Mouse (Mus musculus) stomach, postnatal 0 days (tissue): ENCODE measurements around the gene Tada2a. TPM values are rescaled to one million over a fixed set of nuclear protein-coding genes. Genes with fewer than 3 reads are reported as not detected.

Experiments
- ATAC-seq: fragments of 200-750 bp; cut with Nextera tagmentation; 2 replicates; pipeline ENCODE4 v1.8.0; 2017; ENCODE audit not compliant: low FRiP score, low TSS enrichment
- DNase-seq: peaks from one replicate; pipeline ENCODE4 v3.0.0-alpha.2; 2016; ENCODE audit warnings: low spot score
- H3K27ac ChIP-seq: fragments of 300-500 bp; sonication (generic); replicated peaks from 2 replicates; pipeline ENCODE4 v1.5.1; 2014; ENCODE audit warnings: mild to moderate bottlenecking, control low read depth
- H3K27me3 ChIP-seq: fragments of 300-500 bp; sonication (generic); 2 replicates; pipeline ENCODE4 v1.6.1; 2014; ENCODE audit warnings: low read length; ENCODE audit not compliant: control insufficient read depth, insufficient read depth
- H3K36me3 ChIP-seq: fragments of 300-500 bp; sonication (generic); 2 replicates; pipeline ENCODE4 v1.6.1; 2014; ENCODE audit warnings: low read length, mixed read lengths; ENCODE audit not compliant: control insufficient read depth, insufficient read depth
- H3K4me1 ChIP-seq: fragments of 300-500 bp; sonication (generic); replicated peaks from 2 replicates; pipeline ENCODE4 v1.6.1; 2014; ENCODE audit warnings: antibody characterized with exemption; ENCODE audit not compliant: control insufficient read depth, insufficient read depth
- H3K4me2 ChIP-seq: fragments of 300-500 bp; sonication (generic); replicated peaks from 2 replicates; pipeline ENCODE4 v1.6.1; 2014; ENCODE audit warnings: low read depth, mild to moderate bottlenecking, control low read depth, moderate library complexity
- H3K4me3 ChIP-seq: fragments of 300-500 bp; sonication (generic); 2 replicates; pipeline ENCODE4 v1.5.1; 2014; ENCODE audit warnings: low read depth, low read length, control low read depth
- H3K9ac ChIP-seq: fragments of 300-500 bp; sonication (generic); 2 replicates; pipeline ENCODE4 v1.6.1; 2014; ENCODE audit warnings: mild to moderate bottlenecking, low read length, control low read depth, mixed read lengths
- H3K9me3 ChIP-seq: fragments of 300-500 bp; sonication (generic); 2 replicates; pipeline ENCODE4 v1.6.1; 2016; ENCODE audit warnings: low read length; ENCODE audit not compliant: control insufficient read depth
- CTCF ChIP-seq: IDR thresholded peaks from 2 replicates; pipeline ENCODE4 v1.5.1; 2016; ENCODE audit warnings: antibody characterized with exemption, low read depth, mild to moderate bottlenecking, moderate library complexity
- EP300 ChIP-seq: optimal IDR thresholded peaks from 2 replicates; pipeline ENCODE3; 2016; ENCODE audit warnings: antibody characterized with exemption
- WGBS: fragments of 180-500 bp; shearing (Covaris S2); extraction: QIAGEN DNeasy Blood & Tissue Kit; methylation state at CpG from one replicate; pipeline ENCODE4 v1.1.7; 2014; 5-methylcytosine and 5-hydroxymethylcytosine counted together
- polyA plus RNA-seq: library from polyadenylated mRNA; unstranded; fragments of >200 nt; fragmentation: Nextera tagmentation; extraction: Ambion mirVana; gene quantifications from 2 replicates; pipeline ENCODE4 v1.2.1, GENCODE M21; 2015

Tada2a gene
- polyA plus RNA-seq, 1 experiment from 2014 or later = 13.2 TPM

DNA sequence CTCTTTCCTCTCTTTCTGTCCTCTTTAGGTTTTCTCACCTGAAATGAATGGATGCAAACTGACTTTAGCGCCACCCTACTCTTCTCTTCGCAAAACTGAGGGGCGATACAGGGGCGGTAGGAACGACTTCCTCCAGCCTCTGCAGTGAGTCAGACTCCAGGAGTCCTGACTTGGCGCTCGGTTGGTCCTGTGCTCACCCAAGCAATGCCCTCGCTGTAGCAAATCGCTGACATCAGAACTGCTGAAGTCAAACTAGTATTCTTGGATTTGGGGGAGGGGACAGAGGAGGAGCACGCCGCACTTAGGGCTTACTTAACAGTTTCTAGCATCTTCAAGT lies 60.4 kb downstream of the Tada2a start, which contains the start of gene Dusp14:
Gene Dusp14, minus strand, starts transcription at position 228 of the 337 bp plus-strand sequence.
- Histone ChIP-seq H3K36me3 (no peaks in the 10 kb centered on the region), H3K27ac (peak within 1 kb of the TSS; percentile 82), H3K9me3 (no peaks in the 10 kb centered on the region), H3K4me2 (peak within 1 kb of the TSS; percentile 83), H3K9ac (peak within 1 kb of the TSS; percentile 79), H3K4me1 (0 out of 2 replicates have a peak, but pooled peaks cover 4% of the 10 kb centered on the region), H3K27me3 (no peaks in the 10 kb centered on the region), H3K4me3 (peak within 1 kb of the TSS; percentile 70)
- WGBS = 24% methylated on average over 11 of the region's 11 CpGs
- DNase-seq (no peak), ATAC-seq (peak; percentile 56; the same call in 1 of the 2 replicates)
- TF ChIP-seq CTCF (no peak), EP300 (no peak)

DNA sequence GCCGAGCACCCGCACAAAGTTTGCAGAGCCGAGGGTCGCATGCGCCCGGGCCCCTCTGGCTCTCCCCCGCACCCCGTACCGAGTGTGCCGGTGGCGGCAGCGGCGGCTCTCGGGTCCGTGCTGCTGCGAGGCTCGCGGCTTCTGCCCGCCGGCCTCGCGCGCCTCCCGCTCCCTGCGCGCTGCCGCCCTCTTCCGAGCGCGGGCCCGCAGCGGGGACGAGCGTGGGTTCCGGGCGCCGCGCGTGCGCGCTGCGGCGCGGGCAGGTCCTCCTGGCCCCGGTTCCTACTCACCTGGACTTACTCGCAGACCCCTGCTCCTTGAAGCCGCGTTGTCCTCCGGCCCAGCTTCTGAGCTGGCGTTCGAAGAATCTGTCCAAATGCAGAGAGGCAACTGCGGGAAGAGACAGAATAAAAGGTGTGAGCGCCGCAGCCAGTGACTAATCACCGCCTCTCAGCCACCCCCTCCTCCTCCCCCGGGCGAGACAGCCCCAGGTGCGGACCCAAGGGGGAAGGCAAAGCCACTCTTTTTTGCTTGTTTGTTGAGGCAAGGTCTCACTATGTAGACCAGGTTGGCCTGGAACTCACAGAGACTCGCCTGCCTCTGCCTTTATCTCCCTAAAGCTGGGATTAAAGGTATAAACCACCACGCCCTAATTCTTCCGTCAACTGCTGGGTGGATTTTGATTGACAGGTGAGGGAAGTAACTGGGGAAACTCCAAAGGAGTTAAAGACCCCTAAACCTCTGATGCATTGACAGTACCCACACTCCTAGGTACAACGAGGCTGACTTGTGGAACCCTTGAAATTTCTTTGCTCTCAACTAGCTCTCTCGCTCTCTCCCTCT lies 61.0 kb downstream of the Tada2a start:
- H3K27ac ChIP-seq = peak overlapping the region; percentile 82
- H3K4me2 ChIP-seq = peak overlapping the region; percentile 83
- peak overlapping the region; percentile 70 for H3K4me3 ChIP-seq
- H3K9ac ChIP-seq = peak overlapping the region; percentile 79
- DNase-seq = peak; percentile 74
- ATAC-seq = peak; percentile 42
- WGBS = 4% methylated on average over 40 of the region's 63 CpGs
- 0 out of 2 replicates have a peak, but pooled peaks cover under 1% of the 10 kb centered on the region for H3K4me1 ChIP-seq
- H3K36me3 ChIP-seq = no peaks in the 10 kb centered on the region
- no peaks in the 10 kb centered on the region for H3K9me3 ChIP-seq
- TF ChIP-seq CTCF (no peak; the same call in 1 of the 2 replicates), EP300 (no peak)
- H3K27me3 ChIP-seq = no peaks in the 10 kb centered on the region

DNA sequence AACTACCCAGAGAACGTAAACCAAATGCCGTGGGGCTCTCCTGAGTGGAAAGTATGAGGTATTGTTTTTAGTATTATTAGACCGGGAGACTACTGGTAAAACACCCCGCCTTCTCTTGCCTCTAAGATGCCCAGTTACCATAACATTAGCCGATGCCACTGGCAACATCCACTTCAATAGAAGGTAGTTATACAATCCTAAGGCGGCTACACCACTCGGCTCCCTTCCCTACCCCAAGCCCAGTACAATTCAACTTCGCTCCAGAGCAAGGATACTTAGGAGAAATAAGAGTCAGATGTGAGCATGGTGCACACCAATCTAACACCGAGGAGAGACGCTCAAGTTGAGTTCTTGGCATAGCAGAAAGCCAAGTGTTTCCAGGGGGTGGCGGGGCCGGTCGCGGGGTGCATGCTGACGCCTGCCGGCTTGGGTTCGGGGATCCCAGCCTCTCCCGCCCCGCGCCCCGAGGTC lies 61.6 kb downstream of the Tada2a start:
- Histone ChIP-seq H3K4me1 (no peaks in the 10 kb centered on the region), H3K9me3 (no peaks in the 10 kb centered on the region), H3K36me3 (no peaks in the 10 kb centered on the region), H3K27ac (peak overlapping the region; percentile 82), H3K4me2 (peak overlapping the region; percentile 83), H3K9ac (peak overlapping the region; percentile 79), H3K27me3 (no peaks in the 10 kb centered on the region), H3K4me3 (peak overlapping the region; percentile 70)
- WGBS = 3% methylated on average over 21 of the region's 21 CpGs
- TF ChIP-seq CTCF = no peak
- TF ChIP-seq EP300 = no peak
- no peak for DNase-seq
- ATAC-seq = 0 out of 2 replicates have a peak, but pooled peaks have one; percentile 12

DNA sequence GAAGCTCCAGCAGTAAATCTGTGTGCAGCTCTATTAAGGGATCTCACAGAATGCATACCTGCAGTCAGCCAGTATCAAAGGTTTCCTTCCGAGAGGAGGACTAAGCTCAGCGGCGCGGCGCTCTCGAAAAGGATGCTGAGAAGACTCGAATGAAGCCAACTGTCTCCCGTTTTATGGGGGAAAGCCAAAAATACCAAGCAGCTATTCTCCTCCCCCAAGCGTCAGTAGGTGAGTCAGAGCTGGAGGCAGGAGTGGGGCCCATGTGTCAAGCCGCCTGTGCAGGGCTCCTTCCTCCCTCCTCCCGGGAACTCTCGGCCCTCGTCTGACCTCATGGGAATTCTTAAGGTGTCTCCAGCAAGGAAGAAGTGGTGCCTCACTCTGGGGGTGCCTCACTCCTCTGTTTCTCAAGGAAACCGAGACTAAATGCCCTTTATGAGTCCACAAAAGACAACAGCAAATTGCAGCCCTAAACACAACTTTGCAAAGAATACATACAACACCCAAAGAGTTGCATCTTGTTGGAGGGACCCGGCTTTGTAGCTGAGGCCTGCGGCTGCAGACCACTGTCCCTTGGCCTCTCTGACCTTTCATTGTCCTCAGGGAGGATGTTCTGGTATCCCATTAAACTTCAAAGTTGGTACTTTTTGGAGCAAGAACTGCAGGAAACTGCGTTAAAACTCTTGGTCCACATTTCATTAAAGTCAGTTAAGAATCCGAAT lies 62.3 kb downstream of the Tada2a start:
- DNase-seq = peak; percentile 69
- TF ChIP-seq CTCF (no peak), EP300 (no peak)
- H3K27ac ChIP-seq = peak overlapping the region; percentile 20; the same call in 1 of the 2 replicates
- H3K36me3 ChIP-seq = no peaks in the 10 kb centered on the region
- peak overlapping the region; percentile 79 for H3K9ac ChIP-seq
- H3K4me2 ChIP-seq = peak overlapping the region; percentile 83
- 11% methylated on average over 18 of the region's 18 CpGs for WGBS
- no peaks in the 10 kb centered on the region for H3K4me1 ChIP-seq
- no peaks in the 10 kb centered on the region for H3K27me3 ChIP-seq
- peak overlapping the region; percentile 70 for H3K4me3 ChIP-seq
- ATAC-seq = peak; percentile 79
- no peaks in the 10 kb centered on the region for H3K9me3 ChIP-seq

DNA sequence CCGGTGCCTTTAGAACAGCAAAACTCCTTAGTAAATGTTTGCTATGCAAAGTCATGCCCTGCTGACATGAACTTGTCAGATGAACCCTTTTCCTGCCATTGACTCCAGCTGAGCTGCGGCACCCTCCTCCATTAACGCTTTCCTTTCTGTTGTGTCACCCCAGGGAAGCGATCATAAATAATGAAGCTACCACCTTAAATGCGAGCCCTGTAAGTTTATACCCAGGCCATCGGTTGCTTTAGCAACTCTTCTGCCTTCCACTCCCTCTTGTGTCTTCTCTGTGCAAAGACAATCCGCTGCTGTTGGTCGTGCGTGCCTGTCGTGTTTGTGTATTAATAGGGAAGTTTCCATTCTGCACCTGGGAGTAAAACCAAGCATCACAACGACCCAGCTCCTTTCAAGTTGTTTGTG lies 63.3 kb downstream of the Tada2a start:
- Histone ChIP-seq H3K4me3 (peak overlapping the region; percentile 14; the same call in 1 of the 2 replicates), H3K27ac (no peak overlapping the region), H3K4me2 (peak overlapping the region; percentile 83), H3K9ac (no peak overlapping the region), H3K4me1 (no peaks in the 10 kb centered on the region), H3K36me3 (no peaks in the 10 kb centered on the region), H3K27me3 (no peaks in the 10 kb centered on the region), H3K9me3 (no peaks in the 10 kb centered on the region)
- TF ChIP-seq EP300 (no peak), CTCF (peak; percentile 66)
- DNase-seq = no peak
- ATAC-seq = no peak
- WGBS = 5% methylated on average over 11 of the region's 11 CpGs
